Mouse (Mus musculus) megakaryocyte, embryonic 14.5 days (primary cell): ENCODE measurements around the gene Mex3a. TPM values are rescaled to one million over a fixed set of nuclear protein-coding genes. Genes with fewer than 3 reads are reported as not detected.

Experiments used
- H3K27me3 ChIP-seq: replicated peaks from 2 replicates; pipeline ENCODE3; 2012; ENCODE audit warnings: inconsistent platforms
- H3K36me3 ChIP-seq: replicated peaks from 2 replicates; pipeline ENCODE3; 2012; ENCODE audit warnings: low read length, inconsistent platforms, mixed read lengths
- H3K4me1 ChIP-seq: 2 replicates; pipeline ENCODE4 v1.6.1; 2012; ENCODE audit warnings: inconsistent platforms
- H3K4me3 ChIP-seq: replicated peaks from 2 replicates; pipeline ENCODE3; 2012; ENCODE audit warnings: moderate library complexity, mild to moderate bottlenecking, inconsistent platforms
- H3K9me3 ChIP-seq: 2 replicates; pipeline ENCODE4 v1.6.1; 2012; ENCODE audit warnings: inconsistent platforms
- FLI1 ChIP-seq: IDR thresholded peaks from 2 replicates; pipeline ENCODE4 v1.6.1; 2012; ENCODE audit warnings: low read length, inconsistent platforms, mixed read lengths
- GATA1 ChIP-seq: IDR thresholded peaks from 3 replicates; pipeline ENCODE4 v1.6.1; 2012; ENCODE audit warnings: mixed read lengths, low read length, inconsistent platforms, borderline replicate concordance
- polyA plus RNA-seq: library from polyadenylated mRNA; stranded (reverse); fragments of >175 nt; gene quantifications from 2 replicates; pipeline ENCODE4 v1.2.3, GENCODE M21; 2012; ENCODE audit warnings: low replicate concordance; ENCODE audit not compliant: insufficient read depth

Mex3a gene
- polyA plus RNA-seq, 1 experiment: 1.6 TPM

- peaks cover 58% of the 10 kb centered on the region for H3K27me3 ChIP-seq
- H3K9me3 ChIP-seq: no peaks in the 10 kb centered on the region
- H3K4me3 ChIP-seq: peak overlapping the region; percentile 11
- H3K36me3 ChIP-seq: peaks cover 28% of the 10 kb centered on the region
- H3K4me1 ChIP-seq: peaks cover 76% of the 10 kb centered on the region
- TF ChIP-seq FLI1 (no peak), GATA1 (no peak)
These were observed 5.8 kb upstream of the Mex3a start for GRCm38 (mm10) chr3:88526157-88527131.

GRCm38 (mm10) chr3:88527565-88527964 lies 4.6 kb upstream of the Mex3a start:
- Histone ChIP-seq H3K36me3 (peaks cover 28% of the 10 kb centered on the region), H3K4me1 (peaks cover 70% of the 10 kb centered on the region), H3K4me3 (no peak overlapping the region), H3K9me3 (no peaks in the 10 kb centered on the region), H3K27me3 (peaks cover 56% of the 10 kb centered on the region)
- TF ChIP-seq GATA1: no peak
- no peak for TF ChIP-seq FLI1

GRCm38 (mm10) chr3:88528646-88529045 lies 3.5 kb upstream of the Mex3a start:
- Histone ChIP-seq H3K36me3 (peaks cover 26% of the 10 kb centered on the region), H3K4me1 (peaks cover 71% of the 10 kb centered on the region), H3K27me3 (peaks cover 56% of the 10 kb centered on the region), H3K4me3 (no peak overlapping the region), H3K9me3 (no peaks in the 10 kb centered on the region)
- TF ChIP-seq FLI1: no peak
- no peak for TF ChIP-seq GATA1

- peaks cover 72% of the 10 kb centered on the region for H3K4me1 ChIP-seq
- peak overlapping the region; percentile 54 for H3K4me3 ChIP-seq
- TF ChIP-seq GATA1 (no peak), FLI1 (no peak)
These were observed 2.8 kb upstream of the Mex3a start for GRCm38 (mm10) chr3:88529204-88530000.

DNA sequence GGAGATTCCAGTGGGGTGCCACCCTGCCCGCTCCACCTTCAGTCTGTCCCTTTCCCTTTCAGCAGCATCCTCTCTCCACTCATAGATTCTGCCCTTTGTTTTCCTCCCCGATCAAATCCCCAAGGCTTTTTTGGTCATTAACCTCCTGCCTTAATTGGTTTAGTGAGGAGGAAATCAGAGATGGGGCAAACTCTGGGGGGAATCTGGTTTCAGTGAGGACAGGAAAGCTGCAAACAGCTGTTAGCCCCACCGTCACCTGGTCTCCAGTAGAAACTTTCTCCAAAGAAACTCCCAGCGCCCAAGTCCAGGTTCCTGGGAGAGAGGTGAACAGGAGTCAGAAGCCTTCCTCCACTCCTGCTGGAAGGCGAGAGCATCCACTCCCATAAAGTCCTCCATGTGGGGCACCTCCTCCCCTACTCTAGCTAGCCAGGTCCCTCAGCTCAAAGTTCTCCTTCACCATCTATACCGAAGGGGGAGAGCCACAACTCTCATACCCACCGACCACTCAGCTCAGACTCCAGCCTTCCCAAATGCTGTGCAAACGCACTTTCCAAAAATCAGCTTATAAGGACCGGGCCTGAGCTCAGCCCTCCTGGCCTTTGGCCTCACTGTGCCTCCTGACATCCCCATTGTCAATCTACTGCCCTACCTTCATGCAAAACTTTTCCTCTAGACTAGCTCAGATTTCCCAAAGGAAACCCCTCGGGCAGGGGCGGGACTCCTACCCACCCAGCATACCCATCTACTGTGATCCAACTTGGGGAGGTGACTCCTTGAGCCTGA lies 1.9 kb upstream of the Mex3a start:
- no peak for TF ChIP-seq GATA1
- TF ChIP-seq FLI1: no peak
- H3K4me1 ChIP-seq: peaks cover 77% of the 10 kb centered on the region
- peak overlapping the region; percentile 94 for H3K4me3 ChIP-seq

More at GRCm38 (mm10) chr3:88529204-88530000, 2.8 kb upstream of the Mex3a start:
- H3K36me3 ChIP-seq: peaks cover 20% of the 10 kb centered on the region
- H3K27me3 ChIP-seq: peaks cover 52% of the 10 kb centered on the region
- H3K9me3 ChIP-seq: no peaks in the 10 kb centered on the region

DNA sequence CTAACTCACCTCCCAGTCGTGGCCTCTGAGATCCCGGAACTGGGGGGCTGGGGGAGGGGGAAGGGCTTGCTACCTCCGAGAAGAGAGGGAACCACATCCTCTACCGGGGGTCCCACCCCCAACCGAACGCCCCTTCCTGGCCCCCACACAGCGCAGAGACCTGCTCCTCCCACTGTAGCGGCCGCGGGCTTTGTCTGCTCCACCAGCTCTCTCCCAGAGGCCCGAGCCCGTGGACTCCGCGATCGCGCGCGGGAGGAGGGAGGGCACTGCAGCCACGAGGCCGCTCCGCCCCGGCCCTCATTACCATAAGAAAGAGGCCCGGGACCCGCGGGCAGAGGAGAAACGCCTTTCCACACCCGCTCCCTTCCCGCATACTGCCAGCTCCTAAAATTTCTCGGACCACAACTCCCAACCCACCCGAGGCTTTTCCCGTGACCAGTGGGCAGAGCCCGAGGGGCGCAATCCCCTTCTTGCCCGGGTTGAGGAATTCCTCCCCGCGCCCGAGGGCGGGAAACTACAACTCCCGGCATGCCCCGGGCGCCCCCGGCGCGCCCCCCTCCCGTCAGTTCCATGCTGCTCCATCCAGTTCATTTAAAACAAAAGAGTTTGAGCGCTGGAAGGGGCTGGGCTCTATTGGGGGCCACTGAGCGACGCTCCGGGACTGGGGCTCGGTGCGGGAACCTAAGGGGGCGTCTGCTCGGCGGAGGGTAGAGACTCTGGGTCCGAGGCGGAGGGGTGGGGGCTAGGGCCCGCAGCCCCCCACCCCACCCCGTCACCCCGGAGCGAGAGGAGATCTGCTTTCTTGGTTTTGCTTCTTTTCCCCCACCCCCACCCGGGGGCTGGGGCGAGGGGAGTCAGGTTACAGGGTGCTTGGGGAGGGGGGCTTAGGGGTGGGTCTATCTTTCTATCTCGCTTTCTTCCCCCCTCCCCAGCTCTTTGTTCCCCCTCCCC lies 572 bp upstream of the Mex3a start:
- H3K36me3 ChIP-seq: peaks cover 12% of the 10 kb centered on the region
- TF ChIP-seq FLI1 (no peak), GATA1 (no peak)
- peak overlapping the region; percentile 94 for H3K4me3 ChIP-seq
- peaks cover 76% of the 10 kb centered on the region for H3K4me1 ChIP-seq
- H3K27me3 ChIP-seq: peaks cover 49% of the 10 kb centered on the region
- no peaks in the 10 kb centered on the region for H3K9me3 ChIP-seq

More for the DNA sequence above, 1.9 kb upstream of the Mex3a start:
- Histone ChIP-seq H3K27me3 (peaks cover 48% of the 10 kb centered on the region), H3K9me3 (no peaks in the 10 kb centered on the region), H3K36me3 (peaks cover 12% of the 10 kb centered on the region)

DNA sequence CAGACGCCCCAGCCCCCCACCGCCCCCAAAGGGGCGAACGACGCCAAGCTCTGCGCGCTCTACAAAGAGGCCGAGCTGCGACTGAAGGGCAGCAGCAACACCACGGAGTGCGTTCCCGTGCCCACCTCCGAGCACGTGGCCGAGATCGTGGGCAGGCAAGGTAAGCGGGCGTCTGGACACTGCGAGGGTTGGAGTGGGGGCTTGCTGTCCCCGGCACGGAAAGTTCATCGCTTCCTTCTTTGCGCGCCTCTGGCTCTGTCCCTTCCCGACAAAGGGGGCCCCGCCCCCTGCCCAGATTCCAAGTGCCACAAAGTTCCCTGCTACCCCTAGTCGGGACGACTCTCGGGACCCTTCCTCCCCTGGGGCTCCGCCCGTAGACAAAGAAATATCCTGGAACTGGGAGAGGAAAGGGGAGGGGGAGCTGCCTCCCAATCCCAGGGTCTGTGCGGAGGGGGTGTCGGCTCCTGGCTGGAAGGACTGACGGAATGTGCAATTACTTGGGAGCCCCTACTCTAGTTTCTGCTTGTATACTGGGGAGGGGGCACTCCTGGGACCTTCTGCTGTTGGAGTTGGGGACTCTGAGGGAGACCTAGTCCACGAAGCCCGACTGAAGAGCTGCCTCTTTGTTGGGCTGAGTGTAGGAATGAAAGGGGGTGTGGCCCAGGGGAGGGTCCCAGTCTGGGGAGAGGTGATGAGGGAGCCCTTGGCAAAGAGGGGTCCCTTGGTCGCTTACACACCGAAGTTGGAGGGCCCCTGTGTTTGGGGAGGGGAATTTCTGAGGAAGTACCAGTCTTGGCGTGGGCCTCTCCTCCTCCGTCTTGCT lies 705 bp downstream of the Mex3a start:
- Histone ChIP-seq H3K9me3 (no peaks in the 10 kb centered on the region), H3K4me1 (peaks cover 76% of the 10 kb centered on the region), H3K4me3 (peak overlapping the region; percentile 94), H3K36me3 (peaks cover 7% of the 10 kb centered on the region), H3K27me3 (peaks cover 42% of the 10 kb centered on the region)
- no peak for TF ChIP-seq FLI1
- TF ChIP-seq GATA1: no peak

DNA sequence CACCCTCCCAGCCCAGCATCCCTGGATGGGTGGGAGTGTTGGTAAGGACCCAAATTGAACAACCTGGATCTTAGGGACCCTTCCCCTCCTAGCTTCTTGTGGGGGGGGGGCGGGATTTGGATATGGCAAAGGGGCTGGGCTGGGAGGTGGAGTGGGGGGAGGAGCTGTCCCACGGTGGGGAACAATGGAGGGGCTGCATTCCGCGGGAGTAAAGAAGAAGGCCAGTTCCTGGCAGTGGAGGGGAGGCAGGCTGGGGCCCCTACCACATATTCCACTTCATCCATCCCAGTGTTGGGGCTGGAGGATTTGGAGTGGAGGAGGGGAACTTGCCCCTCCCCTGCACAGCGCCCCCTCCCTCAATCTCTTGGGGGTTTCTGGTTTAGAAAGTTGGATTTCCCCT lies 1.5 kb downstream of the Mex3a start:
- H3K36me3 ChIP-seq: peaks cover 4% of the 10 kb centered on the region
- peaks cover 81% of the 10 kb centered on the region for H3K4me1 ChIP-seq
- no peak for TF ChIP-seq FLI1
- TF ChIP-seq GATA1: no peak
- no peak overlapping the region for H3K4me3 ChIP-seq
- no peaks in the 10 kb centered on the region for H3K9me3 ChIP-seq
- H3K27me3 ChIP-seq: peaks cover 39% of the 10 kb centered on the region
